Mouse (Mus musculus) left cerebral cortex, postnatal 36 days (tissue): Measurements from ENCODE around the gene Agbl4. TPM values are rescaled to one million over a fixed set of nuclear protein-coding genes. Genes with fewer than 3 reads are reported as not detected.

Source experiments
- DNase-seq, 2 experiments: peaks; one replicate each; pipeline ENCODE4 v3.0.0; 2021 to 2022; ENCODE audit warnings: low spot score in 2 of 2, mixed read lengths in 1 of 2
- intact Hi-C: fragments of 180-260 bp; cut with DNase I; formaldehyde crosslinking; loops from one replicate; pipeline ENCODE4 v1.15.1; 2025
- total RNA-seq, 2 experiments: library from RNA; stranded (reverse); gene quantifications; 2 replicates each; pipeline ENCODE4 v1.2.3; 2021

Agbl4 gene
- total RNA-seq, 2 experiments from 2014 or later = 19.3 to 20.4 TPM

GRCm38 (mm10) chr4:111594655-111595295, 1197.3 kb downstream of the Agbl4 start:
- no peak for DNase-seq
- intact Hi-C loops = no loop called here

- DNase-seq = peak in 1 of 2 experiments; percentile 17
- intact Hi-C loops = no loop called here
These were observed 1199.8 kb downstream of the Agbl4 start for GRCm38 (mm10) chr4:111597249-111597661.

- intact Hi-C loops = no loop called here
- peak; percentile 17 to 22 for DNase-seq
These were observed 1200.5 kb downstream of the Agbl4 start for GRCm38 (mm10) chr4:111597986-111598385.

- intact Hi-C loops = no loop called here
These were observed 1205.7 kb downstream of the Agbl4 start for GRCm38 (mm10) chr4:111603194-111603593.

GRCm38 (mm10) chr4:111607826-111608500, 1210.5 kb downstream of the Agbl4 start:
- intact Hi-C loops = no loop called here
- no peak for DNase-seq

More at GRCm38 (mm10) chr4:111603194-111603593, 1205.7 kb downstream of the Agbl4 start:
- no peak for DNase-seq

GRCm38 (mm10) chr4:111621865-111622264, 1224.4 kb downstream of the Agbl4 start:
- intact Hi-C loops = no loop called here
- DNase-seq = no peak

GRCm38 (mm10) chr4:111624914-111625313, 1227.5 kb downstream of the Agbl4 start:
- intact Hi-C loops = loop anchor here (5.0 kb wide), 2 partner anchors 298 to 1573 kb away; no protein-coding TSS in a partner anchor
- DNase-seq = no peak

GRCm38 (mm10) chr4:111626118-111626830, 1228.8 kb downstream of the Agbl4 start:
- DNase-seq = peak; percentile 78 to 83
- intact Hi-C loops = loop anchor here (1.0 to 5.0 kb wide), 3 partner anchors 130 to 1574 kb away; no protein-coding TSS in a partner anchor

GRCm38 (mm10) chr4:111632615-111633014, 1235.2 kb downstream of the Agbl4 start:
- intact Hi-C loops = no loop called here
- no peak for DNase-seq

- intact Hi-C loops = no loop called here
- no peak for DNase-seq
These were observed 1238.2 kb downstream of the Agbl4 start for GRCm38 (mm10) chr4:111635538-111636124.

- intact Hi-C loops = no loop called here
- no peak for DNase-seq
These were observed 1241.7 kb downstream of the Agbl4 start for GRCm38 (mm10) chr4:111638948-111639708.

GRCm38 (mm10) chr4:111645117-111645830, 1247.8 kb downstream of the Agbl4 start:
- DNase-seq = no peak
- intact Hi-C loops = loop anchor here (5.0 kb wide), 1 partner anchor 318 kb away; no protein-coding TSS in a partner anchor

GRCm38 (mm10) chr4:111645831-111646166, 1248.3 kb downstream of the Agbl4 start:
- no peak for DNase-seq
- intact Hi-C loops = loop anchor here (5.0 kb wide), 1 partner anchor 318 kb away; no protein-coding TSS in a partner anchor

- intact Hi-C loops = no loop called here
- no peak for DNase-seq
These were observed 1256.0 kb downstream of the Agbl4 start for GRCm38 (mm10) chr4:111653451-111653850.

GRCm38 (mm10) chr4:111663730-111664129, 1266.3 kb downstream of the Agbl4 start:
- intact Hi-C loops = no loop called here
- no peak for DNase-seq

- DNase-seq = peak in 1 of 2 experiments; percentile 23
- intact Hi-C loops = no loop called here
These were observed 1266.7 kb downstream of the Agbl4 start for GRCm38 (mm10) chr4:111664146-111664545.

GRCm38 (mm10) chr4:111666713-111667112, 1269.3 kb downstream of the Agbl4 start:
- no peak for DNase-seq
- intact Hi-C loops = no loop called here

GRCm38 (mm10) chr4:111669369-111669768, 1271.9 kb downstream of the Agbl4 start:
- intact Hi-C loops = no loop called here
- DNase-seq = no peak
